Mouse (Mus musculus) C2C12 (cell line): ENCODE measurements around the gene Cdk5rap3.

Experiments
- CTCF ChIP-seq: IDR thresholded peaks from one replicate; pipeline ENCODE4 v1.5.1; 2011; ENCODE audit not compliant: control insufficient read depth, insufficient read depth, insufficient read length
- MAX ChIP-seq: IDR thresholded peaks from one replicate; pipeline ENCODE4 v1.6.1; 2011; ENCODE audit warnings: mild to moderate bottlenecking, control low read depth

DNA sequence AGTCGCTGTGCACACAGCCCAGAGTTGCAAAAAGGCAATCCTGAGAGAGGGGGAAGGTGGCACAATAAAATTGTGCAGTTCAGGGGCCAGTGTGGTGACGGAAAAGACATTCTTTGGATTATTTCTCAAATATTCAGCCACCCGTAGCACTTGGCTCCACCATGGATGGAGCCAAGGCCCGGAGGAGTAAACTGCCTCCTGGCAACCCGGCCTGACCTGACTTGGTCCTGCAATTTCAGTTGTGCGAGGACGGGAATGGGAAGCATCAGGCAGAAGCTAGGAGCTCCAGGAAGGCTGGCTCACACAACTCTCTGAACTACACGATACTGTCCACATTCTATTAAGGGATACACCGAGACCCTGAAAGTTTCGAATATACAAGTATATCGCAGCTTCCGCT, 53.8 kb downstream of the Cdk5rap3 start:
- TF ChIP-seq MAX: no peak
- no peak for TF ChIP-seq CTCF
